Comparison of ENCODE assay signal across 13 mouse cellular contexts in the genomic region with DNA sequence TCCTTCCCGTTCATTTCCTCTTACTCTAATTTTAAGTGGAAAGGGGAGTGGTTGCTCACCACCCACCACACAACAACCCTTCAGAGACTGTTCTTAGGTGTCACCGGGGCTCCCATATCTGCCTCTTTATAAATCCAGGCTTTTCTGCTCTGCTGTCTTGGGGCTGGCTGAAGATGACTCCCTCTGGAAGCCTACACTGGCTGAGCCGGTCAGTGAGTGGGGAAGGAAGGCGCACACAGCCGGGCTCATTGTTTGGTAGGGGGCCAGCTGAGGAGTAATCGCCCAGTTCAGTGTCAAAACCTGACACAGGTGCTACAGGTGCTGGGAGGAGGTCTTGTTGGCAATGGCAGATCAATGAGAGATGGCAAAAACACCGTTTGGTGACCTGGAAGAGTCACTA. TPM values are rescaled to one million over a fixed set of nuclear protein-coding genes. Genes with fewer than 3 reads are reported as not detected.
DNase-seq lines count a peak whose midpoint lies in the region; ATAC-seq lines count a peak whose summit lies in the region.
"Had no signal": no experiment of that assay in that cellular context is flagged by ENCODE, and none has a peak within 500 bp of the region (broad histone marks: within the 10 kb centered on the region; RNA-seq: fewer than 3 reads in every experiment).

No protein-coding gene starts in this region.

- no peak overlapping the region for H3K4me3 ChIP-seq in heart, embryonic 12.5 days
- peak overlapping the region; percentile 87 for H3K4me3 ChIP-seq in megakaryocyte, embryonic 14.5 days (replicated peaks)
- no peak overlapping the region for H3K4me3 ChIP-seq in intestine, embryonic 15.5 days (replicated peaks)
- H3K4me3 ChIP-seq in stomach, embryonic 16.5 days (replicated peaks; ENCODE audit: low read length), result no peak overlapping the region
- H3K4me3 ChIP-seq: forebrain, embryonic 15.5 days had no signal

- peaks cover 12% of the 10 kb centered on the region for H3K27me3 ChIP-seq in heart, embryonic 12.5 days (replicated peaks)
- H3K27me3 ChIP-seq in megakaryocyte, embryonic 14.5 days (replicated peaks), result peaks cover 19% of the 10 kb centered on the region
- no peaks in the 10 kb centered on the region for H3K27me3 ChIP-seq in intestine, embryonic 15.5 days (replicated peaks)
- no peaks in the 10 kb centered on the region for H3K27me3 ChIP-seq in stomach, embryonic 16.5 days (ENCODE audit: control insufficient read depth, insufficient read depth, low read length)

- peak overlapping the region; percentile 90 for H3K27ac ChIP-seq in heart, embryonic 12.5 days (ENCODE audit: poor library complexity, severe bottlenecking)
- no peak overlapping the region for H3K27ac ChIP-seq in intestine, embryonic 15.5 days
- H3K27ac ChIP-seq in stomach, embryonic 16.5 days (ENCODE audit: low read length), result peak overlapping the region; percentile 85
- H3K27ac ChIP-seq: forebrain, embryonic 15.5 days had no signal

- 39% methylated on average over 7 of the region's 7 CpGs for WGBS in heart, embryonic 12.5 days
- 67% methylated on average over 7 of the region's 7 CpGs for whole genome bisulfite sequencing in intestine, embryonic 15.5 days
- WGBS in stomach, embryonic 16.5 days, result 51% methylated on average over 7 of the region's 7 CpGs

- intact Hi-C loops in heart, postnatal 25 days (cut with DNase I), result loop anchor here (5.0 kb wide), 1 partner anchor 34 kb away; no protein-coding TSS in a partner anchor

- peak overlapping the region; percentile 56 for H3K4me2 ChIP-seq in heart, embryonic 12.5 days
- H3K4me2 ChIP-seq in intestine, embryonic 15.5 days (replicated peaks), result 0 out of 2 replicates have a peak overlapping the region, but pooled peaks have one; percentile 38
- H3K4me2 ChIP-seq in stomach, embryonic 16.5 days (ENCODE audit: low read depth, low read length), result 0 out of 2 replicates have a peak overlapping the region, but pooled peaks have one; percentile 5
- H3K4me2 ChIP-seq: forebrain, embryonic 15.5 days had no signal

- H3K9ac ChIP-seq in heart, embryonic 12.5 days, result no peak overlapping the region
- H3K9ac ChIP-seq in intestine, embryonic 15.5 days, result no peak overlapping the region
- H3K9ac ChIP-seq in stomach, embryonic 16.5 days (ENCODE audit: low read length), result no peak overlapping the region
- H3K9ac ChIP-seq: forebrain, embryonic 15.5 days had no signal

- DNase-seq in heart, postnatal 25 days (ENCODE audit: low spot score), result no peak
- DNase-seq in ovary, postnatal 14 days (ENCODE audit: low spot score), result no peak
- DNase-seq in right cerebral cortex, postnatal 4 days, result no peak
- DNase-seq: cerebellum, postnatal 14 days; thymus, postnatal 25 days had no signal

- ATAC-seq in heart, embryonic 12.5 days (ENCODE audit: insufficient number of reproducible peaks, low FRiP score), result no peak
- no peak for ATAC-seq in megakaryocyte, adult 5-6 weeks (ENCODE audit: poor library complexity, severe bottlenecking)
- no peak for ATAC-seq in intestine, embryonic 15.5 days
- no peak for ATAC-seq in stomach, embryonic 16.5 days (ENCODE audit: insufficient read depth, low FRiP score)
- ATAC-seq: forebrain, embryonic 15.5 days had no signal

- no peaks in the 10 kb centered on the region for H3K36me3 ChIP-seq in heart, embryonic 12.5 days
- no peaks in the 10 kb centered on the region for H3K36me3 ChIP-seq in megakaryocyte, embryonic 14.5 days (replicated peaks; ENCODE audit: low read length)
- H3K36me3 ChIP-seq in intestine, embryonic 15.5 days, result no peaks in the 10 kb centered on the region
- no peaks in the 10 kb centered on the region for H3K36me3 ChIP-seq in stomach, embryonic 16.5 days (ENCODE audit: control insufficient read depth, insufficient read depth, low read length)
- H3K36me3 ChIP-seq: forebrain, embryonic 15.5 days had no signal

- peaks cover 42% of the 10 kb centered on the region for H3K4me1 ChIP-seq in heart, embryonic 12.5 days (replicated peaks)
- H3K4me1 ChIP-seq in megakaryocyte, embryonic 14.5 days, result peaks cover 79% of the 10 kb centered on the region
- H3K4me1 ChIP-seq in intestine, embryonic 15.5 days (replicated peaks), result peaks cover 19% of the 10 kb centered on the region; the same call in 1 of the 2 replicates
- peaks cover 16% of the 10 kb centered on the region for H3K4me1 ChIP-seq in stomach, embryonic 16.5 days (ENCODE audit: control insufficient read depth, insufficient read depth, low read length)

- no peaks in the 10 kb centered on the region for H3K9me3 ChIP-seq in heart, embryonic 12.5 days (replicated peaks)
- H3K9me3 ChIP-seq in megakaryocyte, embryonic 14.5 days, result no peaks in the 10 kb centered on the region; the same call in 1 of the 2 replicates
- H3K9me3 ChIP-seq in intestine, embryonic 15.5 days, result no peaks in the 10 kb centered on the region
- no peaks in the 10 kb centered on the region for H3K9me3 ChIP-seq in stomach, embryonic 16.5 days (replicated peaks; ENCODE audit: control insufficient read depth, low read length)
- H3K9me3 ChIP-seq: forebrain, embryonic 15.5 days had no signal

RNA-seq across cellular contexts. Expression of a gene that starts 5.4 kb away (rescaled TPM):
- polyA plus RNA-seq in heart, embryonic 12.5 days (2016; fragmentation: Nextera tagmentation; extraction: Ambion mirVana), result 1.7 and 3.0 TPM in 2 replicates
- total RNA-seq in heart, postnatal 25 days (2021), result under 1 TPM; 0.34 to 0.39 TPM
- 0.93 TPM in 1 of 2 replicates, not detected in the other for polyA plus RNA-seq in megakaryocyte, embryonic 14.5 days (2012; ENCODE audit: insufficient read depth, low replicate concordance)
- not detected in 2 replicates for total RNA-seq in megakaryocyte, adult 5-6 weeks (2015)
- total RNA-seq in megakaryocyte, adult 5-6 weeks (2017), result 0.11 TPM in 1 of 2 replicates, not detected in the other
- polyA plus RNA-seq in intestine, embryonic 15.5 days (2015; fragmentation: Nextera tagmentation; extraction: Ambion mirVana), result 1.1 and 1.2 TPM in 2 replicates
- polyA plus RNA-seq in stomach, embryonic 16.5 days (2015; fragmentation: Nextera tagmentation; extraction: Ambion mirVana), result 2.6 and 3.1 TPM in 2 replicates
- polyA plus RNA-seq: C2C12 had no signal

RNA-seq across cellular contexts. Expression of a gene that starts 26.1 kb away (rescaled TPM):
- 351 and 387 TPM in 2 replicates for polyA plus RNA-seq in heart, embryonic 12.5 days (2016; fragmentation: Nextera tagmentation; extraction: Ambion mirVana)
- total RNA-seq in heart, postnatal 25 days (2021), result 10 to 100 TPM; 75.4 to 87.9 TPM
- 725 and 2,302 TPM in 2 replicates for polyA plus RNA-seq in megakaryocyte, embryonic 14.5 days (2012; ENCODE audit: insufficient read depth, low replicate concordance)
- 667 and 741 TPM in 2 replicates for total RNA-seq in megakaryocyte, adult 5-6 weeks (2015)
- total RNA-seq in megakaryocyte, adult 5-6 weeks (2017), result 334 and 340 TPM in 2 replicates
- 388 and 395 TPM in 2 replicates for polyA plus RNA-seq in intestine, embryonic 15.5 days (2015; fragmentation: Nextera tagmentation; extraction: Ambion mirVana)
- 377 and 446 TPM in 2 replicates for polyA plus RNA-seq in stomach, embryonic 16.5 days (2015; fragmentation: Nextera tagmentation; extraction: Ambion mirVana)

RNA-seq across cellular contexts. Expression of a gene that starts 29.8 kb away (rescaled TPM):
- polyA plus RNA-seq in heart, embryonic 12.5 days (2016; fragmentation: Nextera tagmentation; extraction: Ambion mirVana), result 0.24 and 0.33 TPM in 2 replicates
- not detected for total RNA-seq in heart, postnatal 25 days (2021)
- not detected in 2 replicates for polyA plus RNA-seq in megakaryocyte, embryonic 14.5 days (2012; ENCODE audit: insufficient read depth, low replicate concordance)
- not detected in 2 replicates for total RNA-seq in megakaryocyte, adult 5-6 weeks (2015)
- total RNA-seq in megakaryocyte, adult 5-6 weeks (2017), result not detected in 2 replicates
- polyA plus RNA-seq in intestine, embryonic 15.5 days (2015; fragmentation: Nextera tagmentation; extraction: Ambion mirVana), result 0.28 and 0.43 TPM in 2 replicates
- 1.6 and 2.5 TPM in 2 replicates for polyA plus RNA-seq in stomach, embryonic 16.5 days (2015; fragmentation: Nextera tagmentation; extraction: Ambion mirVana)
- total RNA-seq: gastrocnemius, postnatal 4 days had no signal
- polyA plus RNA-seq: C2C12 had no signal

RNA-seq across cellular contexts. Expression of a gene that starts 44.4 kb away (rescaled TPM):
- 11.4 and 11.8 TPM in 2 replicates for polyA plus RNA-seq in heart, embryonic 12.5 days (2016; fragmentation: Nextera tagmentation; extraction: Ambion mirVana)
- under 1 TPM; 0.25 to 0.55 TPM for total RNA-seq in heart, postnatal 25 days (2021)
- polyA plus RNA-seq in megakaryocyte, embryonic 14.5 days (2012; ENCODE audit: insufficient read depth, low replicate concordance), result 0.41 and 0.68 TPM in 2 replicates
- total RNA-seq in megakaryocyte, adult 5-6 weeks (2015), result 0.20 and 1.9 TPM in 2 replicates
- 0.16 TPM in 1 of 2 replicates, not detected in the other for total RNA-seq in megakaryocyte, adult 5-6 weeks (2017)
- 68.7 and 77.8 TPM in 2 replicates for polyA plus RNA-seq in intestine, embryonic 15.5 days (2015; fragmentation: Nextera tagmentation; extraction: Ambion mirVana)
- 51.6 and 55.3 TPM in 2 replicates for polyA plus RNA-seq in stomach, embryonic 16.5 days (2015; fragmentation: Nextera tagmentation; extraction: Ambion mirVana)

RNA-seq across cellular contexts. Expression of a gene that starts 50.8 kb away (rescaled TPM):
- 0.95 and 1.3 TPM in 2 replicates for polyA plus RNA-seq in heart, embryonic 12.5 days (2016; fragmentation: Nextera tagmentation; extraction: Ambion mirVana)
- 1 to 10 TPM; 1.3 TPM for total RNA-seq in heart, postnatal 25 days (2021)
- not detected in 2 replicates for polyA plus RNA-seq in megakaryocyte, embryonic 14.5 days (2012; ENCODE audit: insufficient read depth, low replicate concordance)
- total RNA-seq in megakaryocyte, adult 5-6 weeks (2015), result 2.3 and 3.1 TPM in 2 replicates
- total RNA-seq in megakaryocyte, adult 5-6 weeks (2017), result 0.11 and 1.5 TPM in 2 replicates
- polyA plus RNA-seq in intestine, embryonic 15.5 days (2015; fragmentation: Nextera tagmentation; extraction: Ambion mirVana), result 2.2 and 2.5 TPM in 2 replicates
- polyA plus RNA-seq in stomach, embryonic 16.5 days (2015; fragmentation: Nextera tagmentation; extraction: Ambion mirVana), result 0.59 and 0.91 TPM in 2 replicates
- polyA plus RNA-seq: forebrain, embryonic 15.5 days had no signal

Comparison
In these comparisons a context has a peak if more than half of its experiments do, and no peak if none do; other contexts are left out.
1. H3K4me2 ChIP-seq: peak in every context shown above with its lines; median percentile 56 in heart, embryonic 12.5 days; 38 in intestine, embryonic 15.5 days; 5 in stomach, embryonic 16.5 days.